Mouse (Mus musculus): ENCODE measurements around the gene Thsd4.

Thsd4 gene

DNA sequence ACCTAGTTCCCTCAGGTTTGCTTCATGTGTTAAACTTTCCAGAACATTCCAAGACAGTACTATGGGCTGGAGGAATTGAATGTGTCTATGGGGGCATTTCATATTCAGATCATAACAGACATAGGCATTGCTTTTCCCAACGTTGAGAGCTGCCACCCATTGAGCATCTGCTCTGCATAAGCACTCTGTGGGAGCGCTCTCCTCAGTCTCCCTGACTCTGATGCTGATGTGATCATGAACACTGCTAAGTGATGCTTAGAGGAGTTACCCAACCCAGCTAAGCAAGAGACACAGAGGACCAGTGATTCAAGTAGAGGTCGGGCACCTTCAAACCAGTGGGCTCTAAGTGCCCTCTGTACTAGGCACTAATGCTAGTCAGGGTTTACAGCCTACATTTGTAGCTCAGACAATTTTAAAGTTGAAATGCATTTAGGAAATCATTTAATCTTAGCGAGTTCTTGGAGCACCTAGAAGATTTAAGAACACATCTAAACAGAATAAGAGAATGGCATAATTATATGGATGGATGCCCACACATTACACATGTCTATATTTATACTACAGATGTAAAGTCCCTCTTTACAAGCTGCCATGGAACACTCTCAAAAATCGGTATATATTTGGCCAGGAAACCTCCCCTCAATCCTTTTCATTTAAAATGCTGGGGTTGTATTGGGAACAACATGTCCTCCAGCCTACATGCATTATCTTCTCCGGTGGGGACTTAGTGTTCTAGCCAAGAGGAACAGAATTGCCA is 392.4 kb downstream of the Thsd4 start:
- DNase-seq, result no peak

DNA sequence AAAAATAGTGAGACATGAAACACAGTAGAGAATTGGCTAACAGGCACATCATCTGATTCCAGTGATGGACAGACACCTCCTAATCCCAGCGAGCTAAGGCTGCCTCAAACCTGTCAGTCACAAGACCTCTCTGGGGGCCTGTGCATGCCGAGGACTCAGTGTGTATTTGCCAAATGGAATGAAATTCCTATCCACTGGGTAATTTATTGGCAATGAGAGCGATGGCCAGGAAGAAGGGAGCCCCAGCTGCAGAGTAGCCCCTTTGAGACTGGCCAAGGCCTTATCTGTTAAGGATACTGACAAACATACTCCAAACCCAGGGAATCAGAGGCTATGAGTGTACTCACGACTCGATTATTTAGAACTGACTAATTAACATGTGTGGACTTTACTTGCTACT is 394.9 kb downstream of the Thsd4 start:
- DNase-seq, result no peak

DNA sequence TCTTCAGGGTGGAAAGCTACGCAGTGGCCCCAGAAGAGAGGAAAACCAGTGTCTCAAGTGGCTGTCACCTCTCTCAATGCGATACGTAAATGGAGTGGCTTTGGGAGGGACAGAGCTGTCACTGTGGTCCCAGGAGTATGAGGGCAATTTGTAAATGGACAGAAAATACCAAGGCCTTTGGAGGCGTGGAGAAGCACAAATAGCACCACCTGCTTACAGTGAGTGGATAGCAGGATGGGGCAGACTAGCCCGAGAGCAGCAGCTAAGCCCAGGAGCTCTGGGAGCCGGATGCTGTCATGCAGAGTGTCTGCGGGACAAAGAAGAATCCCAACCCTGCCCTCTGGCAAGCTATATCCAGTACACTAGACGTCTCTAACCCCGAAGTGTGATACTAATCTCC is 397.7 kb downstream of the Thsd4 start:
- DNase-seq, result no peak

DNA sequence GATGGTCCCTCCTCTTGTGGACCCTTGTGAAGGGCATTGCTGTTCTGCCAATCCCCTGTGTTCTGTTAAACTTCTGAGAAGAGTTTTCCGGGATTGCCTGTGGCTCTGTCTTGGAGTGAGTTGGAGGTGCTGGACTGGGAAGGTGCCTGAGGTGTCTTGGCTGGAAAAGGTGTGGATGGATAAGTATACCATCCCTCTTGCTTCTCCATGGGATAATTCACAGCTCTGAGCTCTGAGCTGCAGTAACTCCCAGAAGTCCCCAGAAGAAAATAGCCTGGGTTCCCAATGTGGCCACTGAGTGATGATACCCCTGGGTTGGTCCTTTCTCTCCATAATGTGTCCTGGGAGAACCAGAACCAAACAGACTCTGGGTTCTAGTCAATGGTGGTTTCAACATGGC is 398.8 kb downstream of the Thsd4 start:
- no peak for DNase-seq

DNA sequence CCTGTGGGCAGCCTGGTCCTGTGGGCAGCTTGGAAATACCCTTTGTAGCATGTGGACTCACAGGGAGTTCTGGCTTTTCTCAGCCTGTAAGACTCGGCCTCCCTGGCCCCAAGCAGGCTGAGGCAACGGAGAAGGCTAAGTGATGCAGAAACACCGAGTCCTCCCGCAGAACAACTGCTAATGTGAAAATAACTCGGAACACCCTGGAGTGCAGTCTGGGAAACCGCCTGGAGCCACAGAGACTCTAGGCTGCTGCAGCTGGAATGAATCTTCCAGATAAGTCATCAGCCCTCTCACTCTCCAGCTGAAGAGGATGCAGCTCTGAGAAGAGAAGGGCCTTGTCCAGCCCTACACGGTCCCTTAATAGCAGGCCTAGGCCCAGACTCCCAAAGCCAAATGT is 402.0 kb downstream of the Thsd4 start:
- DNase-seq, result no peak

DNA sequence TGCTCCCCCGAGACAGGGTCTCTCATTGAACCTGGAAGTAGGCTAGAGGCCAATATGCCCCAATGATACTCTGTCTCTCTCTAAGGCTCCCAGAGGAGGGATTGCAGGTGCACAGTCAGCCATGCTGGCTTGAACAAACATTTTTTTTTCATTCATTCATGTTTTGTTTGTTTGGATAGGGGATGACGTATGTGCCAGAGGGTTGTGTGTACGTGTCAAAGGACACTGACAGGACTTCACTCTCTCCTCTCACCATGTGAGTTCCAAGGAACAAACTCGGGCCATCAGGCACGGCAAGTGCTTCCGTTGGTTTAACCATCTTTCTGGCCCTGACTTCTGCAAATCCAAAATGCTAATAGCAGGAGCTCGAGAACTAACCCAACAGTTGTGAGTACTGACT is 404.0 kb downstream of the Thsd4 start:
- no peak for DNase-seq

DNA sequence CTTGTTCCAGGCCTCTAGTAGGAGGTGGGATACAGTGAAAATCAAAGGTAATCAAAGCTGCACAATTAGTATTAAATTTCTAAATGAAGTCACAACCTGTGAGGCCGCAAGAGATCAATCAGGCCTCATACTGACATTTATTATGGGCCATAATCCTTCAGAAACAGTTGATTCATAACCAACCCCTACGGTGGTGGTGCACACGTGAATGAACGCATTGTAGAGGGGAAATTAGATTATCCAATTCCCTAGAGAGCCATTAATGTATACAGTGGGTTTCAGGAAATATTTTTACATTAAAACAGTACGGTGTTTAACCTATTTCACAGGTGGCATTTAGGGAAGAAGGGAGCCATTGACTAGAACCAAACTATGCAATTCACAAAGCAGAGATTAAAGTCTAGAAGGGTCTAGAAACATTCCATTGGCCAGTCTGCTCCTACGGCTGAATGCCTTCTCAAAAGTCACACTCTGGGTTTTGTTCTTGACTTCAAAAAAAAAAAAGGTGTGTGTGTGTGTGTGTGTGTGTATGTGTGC is 406.1 kb downstream of the Thsd4 start:
- no peak for DNase-seq

DNA sequence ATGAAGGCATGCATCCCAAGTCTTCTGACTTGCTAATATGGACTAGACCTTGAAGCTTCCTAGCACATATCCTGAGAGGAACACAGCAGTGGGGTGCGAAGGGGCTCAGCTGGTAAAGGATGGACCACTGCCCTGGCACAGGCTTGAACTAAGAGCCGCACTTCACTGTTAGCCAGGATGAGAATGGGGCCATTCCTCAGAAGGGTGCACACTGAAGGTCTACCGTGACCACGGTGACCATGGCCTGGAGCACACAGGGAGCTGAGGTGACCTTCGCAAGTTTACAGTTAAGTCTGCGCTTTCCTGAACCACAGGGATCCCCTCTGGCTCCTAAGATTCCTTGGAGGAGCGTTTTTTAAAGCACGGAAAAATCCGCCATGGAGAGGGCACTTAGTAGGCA is 406.5 kb downstream of the Thsd4 start:
- no peak for DNase-seq

DNA sequence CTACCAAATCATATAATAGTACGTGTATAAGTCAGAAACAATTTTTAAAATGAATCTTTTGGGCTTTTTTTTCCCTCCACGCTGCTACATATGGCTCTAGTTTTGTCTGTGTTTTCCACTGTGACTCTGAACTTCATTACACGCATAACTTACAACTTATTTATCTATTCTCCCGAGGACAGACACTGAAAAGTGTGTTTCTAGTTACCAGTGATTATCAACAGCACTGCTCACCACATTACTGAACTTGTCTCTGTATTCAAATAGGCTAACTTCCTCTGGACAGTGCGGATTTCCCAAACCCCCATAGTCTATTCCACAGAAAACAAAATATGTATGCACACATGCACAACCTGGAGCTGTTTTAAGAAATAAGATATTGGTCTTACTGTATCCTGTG is 411.6 kb downstream of the Thsd4 start:
- DNase-seq, result no peak

DNA sequence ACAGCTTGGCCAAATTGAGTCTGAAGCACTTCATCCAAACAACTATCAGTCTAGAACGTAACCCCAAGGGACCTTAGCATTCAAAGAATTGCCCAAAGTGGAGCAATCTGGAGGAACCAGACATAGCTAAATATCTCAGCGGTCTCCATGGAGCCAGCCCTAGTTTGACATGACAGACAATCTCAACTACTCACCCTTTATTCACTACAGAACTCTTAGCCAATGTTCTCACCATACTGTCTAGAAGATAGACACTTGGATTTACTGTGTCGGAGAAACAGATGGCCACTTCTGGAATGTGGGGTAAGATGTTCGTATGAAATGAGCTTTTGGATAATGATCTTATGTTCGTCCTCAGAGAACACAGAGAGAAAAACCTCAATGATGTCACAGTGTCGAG is 415.2 kb downstream of the Thsd4 start:
- no peak for DNase-seq

DNA sequence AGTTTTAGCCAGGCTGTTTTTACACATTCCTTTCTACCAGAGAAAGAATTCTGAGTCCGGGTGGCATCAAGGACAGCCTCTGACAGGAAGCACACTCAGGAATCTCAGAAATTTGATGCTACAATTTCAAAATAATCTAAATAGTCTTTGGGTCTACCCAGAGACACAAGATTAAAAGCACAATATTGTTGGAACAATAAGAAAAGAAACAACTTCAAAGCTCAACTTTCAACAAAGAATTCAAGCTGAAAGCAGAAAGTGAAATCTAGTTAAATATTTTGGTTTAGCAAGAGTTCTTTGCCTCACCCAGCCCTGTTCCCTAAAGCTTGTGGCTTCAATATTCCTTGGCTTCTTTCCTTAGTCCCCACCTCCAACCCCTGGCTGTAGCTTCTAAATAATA is 415.7 kb downstream of the Thsd4 start:
- DNase-seq, result no peak

DNA sequence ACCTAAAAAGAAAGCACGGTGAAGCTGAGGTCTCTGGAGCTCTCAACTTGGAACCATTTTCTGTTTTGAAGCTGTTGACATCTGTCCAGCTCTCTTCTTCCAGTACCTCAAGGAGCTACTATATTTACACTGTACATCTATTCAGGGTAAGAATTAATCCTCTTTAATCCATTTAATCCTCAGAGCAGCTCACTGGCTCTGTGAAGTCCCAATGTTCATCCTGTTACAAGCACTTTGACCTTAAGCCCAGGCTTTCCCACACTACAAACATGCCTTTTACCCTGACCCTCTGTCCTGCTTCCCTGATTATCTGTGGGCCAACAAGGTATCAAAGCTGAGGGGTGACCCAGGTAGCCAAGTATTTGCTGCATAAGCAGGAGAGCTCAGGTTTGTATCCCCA is 427.6 kb downstream of the Thsd4 start:
- no peak for DNase-seq

DNA sequence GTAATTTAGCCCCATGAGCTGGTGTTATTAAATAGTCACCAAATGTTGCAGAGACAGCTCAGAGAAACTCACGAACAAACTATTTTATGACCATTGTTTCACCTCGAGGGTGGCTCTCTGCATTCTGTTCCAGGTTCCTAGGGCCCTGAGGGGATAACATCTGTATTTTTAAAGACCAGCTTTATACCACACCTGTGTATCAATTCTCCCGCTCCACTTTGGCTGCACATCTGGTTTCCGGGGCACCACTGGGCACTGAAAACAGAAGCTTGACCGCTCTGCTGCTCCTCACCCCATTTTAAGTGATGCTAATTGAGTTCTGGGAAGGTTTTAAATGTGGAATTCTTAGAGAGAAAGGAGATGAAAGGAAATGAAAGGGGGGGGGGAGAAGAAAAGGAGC is 429.4 kb downstream of the Thsd4 start:
- DNase-seq, result no peak

DNA sequence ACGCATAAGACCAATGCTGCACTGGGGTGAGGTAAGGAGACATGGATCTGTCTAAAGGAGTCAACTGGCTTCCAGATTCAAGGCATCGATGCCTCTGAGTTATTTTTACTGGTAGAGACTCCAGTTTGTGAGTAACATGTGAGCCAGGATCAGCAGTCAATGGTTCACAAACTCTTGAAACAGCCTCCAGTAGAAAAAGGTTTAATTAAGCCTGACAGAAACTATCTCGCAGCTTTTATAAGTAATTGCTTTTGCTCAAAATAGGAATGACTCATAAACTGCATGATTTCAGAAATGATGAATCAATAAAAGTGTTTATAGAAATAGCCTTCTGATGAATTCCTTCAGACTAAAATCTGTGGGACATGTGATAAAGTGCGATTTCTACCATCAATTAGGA is 432.4 kb downstream of the Thsd4 start:
- no peak for DNase-seq

DNA sequence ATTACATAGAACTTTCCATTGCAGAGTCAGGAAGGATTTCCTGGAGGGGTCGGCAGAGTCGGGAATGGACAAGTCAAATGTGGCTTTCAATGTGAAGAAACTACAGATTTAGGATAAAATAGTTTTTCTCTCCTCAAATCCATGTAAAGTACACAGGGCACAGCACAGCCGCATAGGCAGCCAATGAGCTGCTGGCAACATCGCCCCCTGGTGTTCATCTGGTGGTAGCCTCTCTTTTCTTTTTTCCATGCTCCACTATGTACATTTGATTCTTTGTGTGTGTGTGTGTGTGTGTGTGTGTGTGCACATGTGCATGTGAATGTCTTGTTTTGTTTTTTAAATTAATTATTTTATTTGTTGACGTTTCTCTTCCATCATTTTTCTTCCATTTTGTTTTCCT is 433.7 kb downstream of the Thsd4 start:
- peak; percentile 7 for DNase-seq

DNA sequence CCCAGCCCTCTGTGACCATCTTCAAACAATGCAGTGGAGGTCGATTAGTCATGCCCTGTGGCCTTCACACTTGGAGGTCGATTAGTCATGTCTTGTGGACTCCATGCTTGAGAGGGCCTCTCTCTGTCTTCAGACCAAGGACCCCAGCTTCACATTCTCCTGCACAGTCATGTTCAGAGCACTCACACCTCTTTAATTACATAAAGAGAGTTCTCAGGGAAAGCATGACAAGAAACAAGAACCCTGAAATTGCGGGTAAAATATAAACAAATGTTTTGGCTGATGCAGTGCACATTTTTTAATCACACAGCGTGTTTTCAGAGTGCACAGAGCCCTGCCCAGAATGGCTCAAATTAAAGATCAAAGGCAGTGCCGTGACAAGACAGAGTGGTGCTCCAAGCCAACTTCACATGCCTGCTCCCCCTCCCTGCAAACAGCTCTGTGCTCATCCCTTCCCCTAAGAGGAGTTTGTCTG is 439.7 kb downstream of the Thsd4 start:
- no peak for DNase-seq

DNA sequence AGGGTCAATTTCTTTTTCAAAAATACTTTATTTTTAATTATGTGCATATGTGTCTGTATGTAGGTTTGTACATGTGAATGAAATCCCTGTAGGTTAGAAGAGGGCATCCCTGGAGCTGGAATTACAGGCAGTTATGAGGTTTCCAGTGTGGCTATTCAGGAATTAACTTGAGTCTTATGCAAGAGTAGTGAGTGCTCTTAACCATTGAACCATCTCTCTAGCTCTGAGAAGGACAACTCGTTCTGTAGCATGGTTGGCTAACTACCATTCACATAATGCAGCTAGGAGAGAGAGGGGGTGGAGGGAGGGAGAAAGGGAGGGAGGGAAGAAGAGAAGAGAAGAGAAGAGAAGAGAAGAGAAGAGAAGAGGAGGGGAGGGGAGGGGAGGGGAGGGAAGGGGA is 444.1 kb downstream of the Thsd4 start:
- no peak for DNase-seq

DNA sequence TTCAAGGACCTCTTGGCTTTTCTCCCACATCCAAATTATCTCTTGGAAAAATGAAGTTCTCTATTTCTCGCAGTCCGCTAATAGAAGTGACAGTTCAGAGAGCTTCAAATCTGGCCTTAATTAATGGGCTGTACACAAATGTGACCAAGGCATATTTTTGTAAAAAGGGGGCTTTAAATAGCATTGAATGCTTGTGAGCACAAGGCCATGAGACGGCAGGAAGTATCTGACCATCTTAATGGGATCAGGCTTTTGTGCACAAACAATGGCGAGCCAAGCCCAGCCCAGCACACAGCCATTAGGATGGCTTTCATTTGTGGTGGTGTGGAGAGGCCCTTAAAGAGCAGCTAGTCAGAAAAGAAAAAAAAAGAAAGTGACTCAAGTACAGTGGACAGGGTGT is 445.4 kb downstream of the Thsd4 start:
- DNase-seq, result no peak

DNA sequence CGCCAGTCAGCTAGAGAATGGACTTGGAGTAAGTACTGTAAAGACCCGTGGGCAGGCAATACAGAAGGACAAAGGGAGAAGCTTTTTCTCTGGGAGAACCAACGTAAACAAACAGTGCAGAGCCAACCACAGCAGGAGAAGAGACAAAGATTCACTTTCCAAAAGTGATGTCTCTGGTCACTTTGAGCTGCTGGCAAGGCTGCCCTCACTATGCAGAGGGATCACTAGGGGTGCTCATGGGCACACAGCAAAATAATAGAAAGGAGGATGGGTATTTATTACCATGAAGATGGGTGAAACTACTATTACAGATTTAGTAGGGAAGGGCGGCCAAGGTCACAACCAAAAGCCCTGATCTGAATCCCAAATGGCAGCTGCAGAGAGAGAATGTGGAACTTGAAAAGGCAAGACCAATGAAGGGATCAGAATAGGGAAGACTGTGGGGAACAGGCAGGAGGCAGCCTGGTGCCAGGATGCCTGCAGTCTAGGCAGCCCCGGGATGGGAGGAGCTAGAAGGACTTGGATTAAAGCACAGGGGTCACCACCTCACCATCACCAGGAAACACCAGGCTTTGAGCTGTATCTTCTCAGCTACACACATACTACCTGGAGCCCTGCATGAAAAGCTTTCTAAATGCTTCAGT is 450.1 kb downstream of the Thsd4 start:
- DNase-seq, result no peak

DNA sequence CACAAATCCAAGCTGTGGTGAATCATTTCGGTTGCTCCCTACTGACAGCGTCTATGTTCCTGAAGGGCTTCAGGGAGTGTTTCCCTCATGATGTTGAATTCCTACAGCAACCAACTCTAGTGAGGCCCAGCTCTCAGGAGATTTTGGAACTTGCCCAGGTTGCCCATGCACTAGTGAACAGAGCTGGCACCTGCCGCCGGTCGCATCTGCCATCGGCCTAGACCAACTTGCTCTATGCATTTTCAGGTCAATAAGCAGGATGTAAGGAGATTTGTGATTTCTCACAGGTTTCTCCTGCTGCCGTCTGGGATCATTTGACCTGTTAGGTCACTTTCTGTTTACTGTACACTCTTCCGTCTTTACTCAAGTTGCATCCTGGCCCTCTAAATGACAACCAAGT is 454.6 kb downstream of the Thsd4 start:
- DNase-seq, result no peak

DNA sequence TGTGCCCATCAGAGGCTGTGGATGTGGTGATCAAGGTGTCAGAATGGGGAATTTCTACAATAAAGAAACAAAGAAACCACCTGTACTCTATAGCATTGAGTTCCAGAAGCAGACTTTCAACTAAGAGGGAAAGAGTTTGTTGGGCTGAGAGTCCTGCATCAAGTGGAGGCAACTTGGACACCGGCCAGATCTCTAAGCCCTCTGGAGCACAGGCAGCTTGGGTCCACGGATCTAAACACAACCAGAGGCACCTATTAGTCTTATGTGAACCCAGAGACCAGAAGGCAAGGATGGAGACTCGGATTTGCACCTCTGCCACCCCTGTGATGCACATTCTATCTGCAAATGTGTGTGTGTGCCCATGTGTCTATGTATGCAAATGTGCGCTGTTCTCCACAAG is 456.7 kb downstream of the Thsd4 start:
- no peak for DNase-seq

DNA sequence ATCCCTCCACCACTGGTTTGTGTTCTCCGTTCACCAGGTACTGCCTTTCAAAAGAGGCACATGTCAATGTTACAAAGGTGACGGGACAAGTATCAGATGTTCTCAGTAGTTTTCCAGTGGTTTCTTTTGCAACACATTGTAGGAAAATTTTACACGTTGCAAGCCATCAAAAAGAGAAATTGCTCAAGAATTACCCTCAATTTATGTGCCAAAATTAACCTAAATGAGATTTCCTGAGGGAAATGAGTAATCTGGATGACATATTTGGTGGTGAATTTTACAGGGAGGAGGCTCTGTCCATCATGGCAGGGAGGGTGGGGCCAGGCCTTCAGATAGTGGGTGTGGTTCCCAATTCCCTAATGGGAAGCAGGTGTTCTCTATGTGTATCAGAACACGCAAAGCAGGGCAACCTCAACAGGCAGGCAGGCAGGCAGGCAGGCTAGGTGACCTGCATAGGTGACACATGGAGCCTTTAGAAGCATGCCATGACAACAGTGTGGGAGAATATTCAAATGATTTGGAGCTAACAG is 458.6 kb downstream of the Thsd4 start:
- DNase-seq, result no peak

DNA sequence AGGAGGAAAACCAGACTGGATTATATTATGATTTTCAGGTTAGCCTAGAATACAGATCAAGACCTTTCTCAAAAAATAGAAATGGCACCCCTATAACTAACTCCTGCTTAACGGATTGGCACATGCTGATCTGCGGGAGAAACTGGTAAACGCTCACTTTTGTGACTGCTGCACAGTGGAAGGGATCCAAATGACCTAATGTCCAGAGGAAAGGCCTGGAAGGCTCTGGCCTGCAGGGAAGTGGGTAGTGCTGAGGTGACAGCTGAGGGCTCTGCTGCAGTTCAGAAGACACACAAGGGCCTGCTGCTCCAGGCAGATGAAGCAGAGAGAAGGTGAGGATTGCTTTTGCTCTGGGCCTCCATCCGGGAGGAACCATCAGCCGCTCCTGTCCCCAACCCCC is 465.7 kb downstream of the Thsd4 start:
- no peak for DNase-seq

DNA sequence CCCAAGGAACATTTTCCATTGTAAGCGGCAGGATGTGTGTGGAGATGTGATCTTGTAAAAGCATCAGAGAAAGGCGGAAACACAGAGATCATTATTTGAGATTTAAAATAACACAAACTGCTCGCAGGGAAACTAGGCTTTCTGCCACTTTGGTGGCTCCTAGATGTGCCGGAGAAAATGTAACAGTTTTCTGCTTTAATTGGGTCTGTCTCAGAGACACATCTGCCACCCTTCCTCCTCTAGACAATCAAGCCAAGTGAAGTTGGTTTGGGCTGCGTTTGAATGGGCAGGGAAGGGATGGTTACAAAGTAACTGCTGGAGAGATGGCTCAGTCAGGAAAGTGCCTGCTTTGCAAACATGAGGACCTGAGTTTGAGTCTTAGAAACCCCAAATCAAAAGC is 466.9 kb downstream of the Thsd4 start:
- DNase-seq, result no peak
